ENCODE assay signal across 24 mouse cellular contexts in the genomic region with DNA sequence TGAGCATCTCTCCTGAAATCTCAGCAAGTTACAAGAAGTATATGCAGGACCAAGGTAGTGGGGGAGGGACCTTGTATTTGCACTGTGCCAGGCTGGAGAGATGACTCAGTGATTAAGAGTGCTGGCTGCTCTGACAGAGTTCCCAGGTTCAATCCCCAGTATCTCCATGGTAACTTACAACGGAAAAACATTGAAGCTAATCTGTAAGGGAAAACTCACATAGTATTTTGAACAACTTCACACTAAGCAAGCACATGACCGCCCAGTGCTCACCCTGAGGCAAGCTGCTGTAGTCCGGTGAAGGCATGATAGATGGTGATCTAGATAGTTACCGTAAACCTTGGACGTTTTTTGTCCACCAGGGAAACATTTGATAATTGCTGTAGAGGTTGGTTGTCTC. TPM values are rescaled to one million over a fixed set of nuclear protein-coding genes. Genes with fewer than 3 reads are reported as not detected.
DNase-seq lines count a peak whose midpoint lies in the region; ATAC-seq and TF ChIP-seq lines count a peak whose summit lies in the region.
"Had no signal": no experiment of that assay in that cellular context is flagged by ENCODE, and none has a peak within 500 bp of the region (broad histone marks: within the 10 kb centered on the region; RNA-seq: fewer than 3 reads in every experiment).

No protein-coding gene starts in this region.

- POLR2A ChIA-PET in Patski (lab: Charles Lee): no interaction called here

- no peaks in the 10 kb centered on the region for H3K9me3 ChIP-seq in kidney, postnatal 0 days (replicated peaks; ENCODE audit: low read length)
- H3K9me3 ChIP-seq in liver, postnatal 0 days (ENCODE audit: low read length): no peaks in the 10 kb centered on the region
- H3K9me3 ChIP-seq: embryonic facial prominence, embryonic 13.5 days; embryonic facial prominence, embryonic 15.5 days; forebrain, embryonic 10.5 days; forebrain, embryonic 13.5 days; forebrain, embryonic 15.5 days had no signal

- DNase-seq in heart, adult 11 months: peak; percentile 17
- DNase-seq in heart, adult 8-10 months (ENCODE audit: low spot score): no peak
- no peak for DNase-seq in kidney, postnatal 0 days (ENCODE audit: low spot score)
- no peak for DNase-seq in kidney, adult 18-20 months
- DNase-seq in Patski (ENCODE audit: low read depth, low spot score): no peak
- no peak for DNase-seq in cerebellum, adult 9-10 months
- no peak for DNase-seq in liver, postnatal 0 days
- DNase-seq: adrenal gland, adult 2 months; adrenal gland, postnatal 10 days; adrenal gland, postnatal 25 days; cerebellum, adult 11 months; cerebellum, adult 18-20 months; cerebellum, adult 8-10 months; cerebellum, postnatal 10 days; cerebellum, postnatal 25 days; embryo, embryonic 11 days; forebrain, postnatal 0 days had no signal

- no peak for TF ChIP-seq CTCF in kidney, postnatal 0 days (IDR thresholded peaks at IDR 0.05; ENCODE audit: low read depth)
- TF ChIP-seq CTCF in Patski (IDR thresholded peaks at IDR 0.05): no peak
- TF ChIP-seq CTCF in liver, postnatal 0 days (IDR thresholded peaks at IDR 0.05; ENCODE audit: low read depth): no peak

- no peaks in the 10 kb centered on the region for H3K36me3 ChIP-seq in kidney, postnatal 0 days (ENCODE audit: insufficient read depth, low read length)
- H3K36me3 ChIP-seq in liver, postnatal 0 days (replicated peaks; ENCODE audit: insufficient read depth, low read length): no peaks in the 10 kb centered on the region
- H3K36me3 ChIP-seq: embryonic facial prominence, embryonic 13.5 days; embryonic facial prominence, embryonic 15.5 days; forebrain, embryonic 10.5 days; forebrain, embryonic 15.5 days had no signal

- no peaks in the 10 kb centered on the region for H3K27me3 ChIP-seq in kidney, postnatal 0 days (ENCODE audit: insufficient read depth, low read length)
- no peaks in the 10 kb centered on the region for H3K27me3 ChIP-seq in Patski
- H3K27me3 ChIP-seq in liver, postnatal 0 days (ENCODE audit: insufficient read depth, low read length): no peaks in the 10 kb centered on the region
- H3K27me3 ChIP-seq: embryonic facial prominence, embryonic 13.5 days; embryonic facial prominence, embryonic 15.5 days; forebrain, embryonic 13.5 days; forebrain, embryonic 15.5 days had no signal

- peak; percentile 69 for ATAC-seq in kidney, postnatal 0 days (replicated peaks; ENCODE audit: low FRiP score, low read depth)
- ATAC-seq in Patski: peak; percentile 47
- no peak for ATAC-seq in liver, postnatal 0 days
- ATAC-seq: forebrain, embryonic 13.5 days; forebrain, embryonic 15.5 days; forebrain, postnatal 0 days had no signal

- no peak overlapping the region for H3K9ac ChIP-seq in kidney, postnatal 0 days (ENCODE audit: low read depth, low read length)
- H3K9ac ChIP-seq in liver, postnatal 0 days (replicated peaks): no peak overlapping the region
- H3K9ac ChIP-seq: embryonic facial prominence, embryonic 13.5 days; embryonic facial prominence, embryonic 15.5 days; forebrain, embryonic 13.5 days; forebrain, embryonic 15.5 days; forebrain, postnatal 0 days had no signal

- WGBS in kidney, postnatal 0 days: 68% methylated on average over 5 of the region's 5 CpGs
- WGBS in liver, postnatal 0 days (ENCODE audit: insufficient replicate concordance): 75% methylated on average over 5 of the region's 5 CpGs

- TF ChIP-seq EP300 in liver, postnatal 0 days (IDR thresholded peaks at IDR 0.05; ENCODE audit: low read depth): no peak

- CTCF ChIA-PET in Patski (lab: Charles Lee): no interaction called here

- no peak overlapping the region for H3K27ac ChIP-seq in kidney, postnatal 0 days
- no peak overlapping the region for H3K27ac ChIP-seq in liver, postnatal 0 days (ENCODE audit: low read depth)
- H3K27ac ChIP-seq: embryonic facial prominence, embryonic 13.5 days; embryonic facial prominence, embryonic 15.5 days; forebrain, embryonic 10.5 days; forebrain, embryonic 13.5 days; forebrain, embryonic 15.5 days had no signal

- H3K4me1 ChIP-seq in kidney, postnatal 0 days (replicated peaks; ENCODE audit: insufficient read depth, low read length): no peaks in the 10 kb centered on the region
- H3K4me1 ChIP-seq in liver, postnatal 0 days (ENCODE audit: insufficient read depth): no peaks in the 10 kb centered on the region
- H3K4me1 ChIP-seq: embryonic facial prominence, embryonic 13.5 days; embryonic facial prominence, embryonic 15.5 days; forebrain, embryonic 10.5 days; forebrain, embryonic 13.5 days; forebrain, embryonic 15.5 days had no signal

- H3K4me3 ChIP-seq in kidney, postnatal 0 days (replicated peaks; ENCODE audit: low read depth, low read length): no peak overlapping the region
- H3K4me3 ChIP-seq in liver, postnatal 0 days (ENCODE audit: low read depth, low read length): no peak overlapping the region
- H3K4me3 ChIP-seq: embryonic facial prominence, embryonic 13.5 days; embryonic facial prominence, embryonic 15.5 days; erythroblast, embryonic 14.5 days; forebrain, embryonic 10.5 days; forebrain, embryonic 13.5 days; forebrain, embryonic 15.5 days had no signal

- in situ Hi-C loops in Patski (cut with MboI; ENCODE audit: low pct_unique_long_range_greater_than_20kb): no loop called here

- no peak overlapping the region for H3K4me2 ChIP-seq in kidney, postnatal 0 days (ENCODE audit: low read length)
- no peak overlapping the region for H3K4me2 ChIP-seq in liver, postnatal 0 days (ENCODE audit: low read depth, low read length)
- H3K4me2 ChIP-seq: embryonic facial prominence, embryonic 13.5 days; embryonic facial prominence, embryonic 15.5 days; forebrain, embryonic 13.5 days; forebrain, embryonic 15.5 days had no signal

RNA-seq across cellular contexts. Expression of a gene that starts 39.8 kb away (rescaled TPM):
- under 1 TPM; 0.14 to 0.34 (median 0.22) TPM for total RNA-seq in heart, adult 8-10 months (2022)
- 34.5 and 37.2 TPM in 2 replicates for polyA plus RNA-seq in kidney, postnatal 0 days (2015; fragmentation: Nextera tagmentation; extraction: Ambion mirVana)
- 111 TPM for polyA plus RNA-seq in Patski (2021)
- polyA plus RNA-seq in liver, postnatal 0 days (2015; fragmentation: Nextera tagmentation; extraction: Ambion mirVana): 3.6 and 3.7 TPM in 2 replicates
- total RNA-seq: MEL had no signal
- polyA plus RNA-seq: erythroblast, embryonic 14.5 days had no signal
